Mouse (Mus musculus): ENCODE data around the gene Fadd.

DNA sequence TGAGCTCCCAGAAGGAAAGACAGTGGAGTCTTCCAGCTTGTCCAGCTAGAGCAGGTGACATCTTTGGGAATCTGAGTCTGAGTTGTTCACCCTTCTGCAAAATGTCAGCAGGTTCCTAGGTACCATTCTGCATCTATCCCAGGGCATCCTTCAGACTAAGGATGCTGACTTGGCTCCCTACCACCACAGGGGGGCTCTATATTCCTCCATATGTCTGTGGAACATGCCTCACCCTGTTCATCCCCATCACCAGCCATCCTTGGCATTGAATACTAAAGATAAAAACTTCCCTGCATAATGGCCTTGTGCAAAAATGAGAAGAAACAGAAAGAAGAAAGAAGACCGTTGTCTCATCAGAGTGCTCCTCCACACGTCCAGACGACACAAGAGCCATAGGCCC is 7.2 kb upstream of the Fadd start:
- TF ChIP-seq CTCF (IDR thresholded peaks at IDR 0.05; ENCODE audit: low read depth) (no peak), EP300 (IDR thresholded peaks at IDR 0.05; ENCODE audit: low read depth) (no peak)

Measured in liver, embryonic 14.5 days (tissue).